Mouse (Mus musculus) kidney, adult 9 months (tissue): ENCODE data around the gene Limch1.

Source experiments
- DNase-seq: peaks from one replicate; pipeline ENCODE4 v3.0.0; 2022

The Limch1 gene

GRCm38 (mm10) chr5:67083117-67083516 is 337.5 kb downstream of the Limch1 start:
- no peak for DNase-seq

- DNase-seq: no peak
These were observed 345.2 kb downstream of the Limch1 start for GRCm38 (mm10) chr5:67090856-67091255.

- DNase-seq: no peak
These were observed 346.1 kb downstream of the Limch1 start for GRCm38 (mm10) chr5:67091766-67092165.

- no peak for DNase-seq
These were observed 348.4 kb downstream of the Limch1 start for GRCm38 (mm10) chr5:67093991-67094390.

- peak; percentile 9 for DNase-seq
These were observed 349.5 kb downstream of the Limch1 start for GRCm38 (mm10) chr5:67095153-67095552.

- no peak for DNase-seq
These were observed 350.2 kb downstream of the Limch1 start for GRCm38 (mm10) chr5:67095651-67096377.

- DNase-seq: peak; percentile 7
These were observed 350.7 kb downstream of the Limch1 start for GRCm38 (mm10) chr5:67096378-67096771.

- DNase-seq: peak; percentile 27
These were observed 351.8 kb downstream of the Limch1 start for GRCm38 (mm10) chr5:67097106-67098050.

GRCm38 (mm10) chr5:67098051-67098732 is 352.6 kb downstream of the Limch1 start:
- peak; percentile 3 for DNase-seq

- DNase-seq: peak; percentile 1
These were observed 353.2 kb downstream of the Limch1 start, which contains the start of gene Phox2b for GRCm38 (mm10) chr5:67098733-67099323. TSS of gene Phox2b (minus strand) at chr5:67099301.

GRCm38 (mm10) chr5:67099393-67100271 is 354.0 kb downstream of the Limch1 start:
- DNase-seq: peak; percentile 12

- DNase-seq: no peak
These were observed 355.2 kb downstream of the Limch1 start for GRCm38 (mm10) chr5:67100564-67101394.

GRCm38 (mm10) chr5:67101395-67101760 is 355.8 kb downstream of the Limch1 start:
- DNase-seq: no peak

- no peak for DNase-seq
These were observed 356.4 kb downstream of the Limch1 start for GRCm38 (mm10) chr5:67101793-67102600.

- no peak for DNase-seq
These were observed 357.4 kb downstream of the Limch1 start for GRCm38 (mm10) chr5:67103016-67103415.

- DNase-seq: no peak
These were observed 360.6 kb downstream of the Limch1 start for GRCm38 (mm10) chr5:67106261-67106660.
